Mouse (Mus musculus) liver, embryonic 14.5 days (tissue): ENCODE results near the gene Pnrc2.

Experiments
- CTCF ChIP-seq: IDR thresholded peaks from 2 replicates; pipeline ENCODE4 v1.5.1; 2016; ENCODE audit warnings: antibody characterized with exemption, low read depth, control low read depth
- EP300 ChIP-seq: IDR thresholded peaks from 2 replicates; pipeline ENCODE4 v1.6.1; 2016; ENCODE audit warnings: antibody characterized with exemption, low read depth

GRCm38 (mm10) chr4:135920304-135921241 lies 46.9 kb upstream of the Pnrc2 start, which contains the start of gene Fuca1:
- TF ChIP-seq CTCF (peak; percentile 94), EP300 (no peak)
